Mouse (Mus musculus) erythroblast, embryonic 14.5 days (primary cell): ENCODE results near the gene Frmd4a. TPM values are rescaled to one million over a fixed set of nuclear protein-coding genes. Genes with fewer than 3 reads are reported as not detected.

Source experiments
- H3K27me3 ChIP-seq: 2 replicates; pipeline ENCODE4 v1.6.1; 2012; ENCODE audit warnings: inconsistent platforms; ENCODE audit not compliant: control insufficient read depth
- H3K36me3 ChIP-seq: 2 replicates; pipeline ENCODE4 v1.6.1; 2012; ENCODE audit warnings: mild to moderate bottlenecking, inconsistent platforms; ENCODE audit not compliant: control insufficient read depth
- H3K4me1 ChIP-seq: 2 replicates; pipeline ENCODE4 v1.6.1; 2012; ENCODE audit warnings: inconsistent platforms; ENCODE audit not compliant: control insufficient read depth
- H3K4me3 ChIP-seq: replicated peaks from 2 replicates; pipeline ENCODE3; 2012; ENCODE audit warnings: moderate library complexity, mild to moderate bottlenecking, inconsistent platforms
- H3K9me3 ChIP-seq: 2 replicates; pipeline ENCODE4 v1.6.1; 2012; ENCODE audit warnings: low read length, inconsistent platforms, mixed read lengths; ENCODE audit not compliant: control insufficient read depth
- GATA1 ChIP-seq: IDR thresholded peaks from 2 replicates; pipeline ENCODE4 v1.6.1; 2012; ENCODE audit warnings: low read length, inconsistent platforms, mixed read lengths
- TAL1 ChIP-seq: IDR thresholded peaks from 3 replicates; pipeline ENCODE4 v1.6.1; 2012; ENCODE audit warnings: low read length, inconsistent platforms, mixed read lengths
- polyA plus RNA-seq: library from polyadenylated mRNA; stranded (reverse); fragments of >175 nt; gene quantifications from 2 replicates; pipeline ENCODE4 v1.2.3, GENCODE M21; 2012

Frmd4a gene
- polyA plus RNA-seq: 4.2 and 5.0 TPM in 2 replicates

DNA sequence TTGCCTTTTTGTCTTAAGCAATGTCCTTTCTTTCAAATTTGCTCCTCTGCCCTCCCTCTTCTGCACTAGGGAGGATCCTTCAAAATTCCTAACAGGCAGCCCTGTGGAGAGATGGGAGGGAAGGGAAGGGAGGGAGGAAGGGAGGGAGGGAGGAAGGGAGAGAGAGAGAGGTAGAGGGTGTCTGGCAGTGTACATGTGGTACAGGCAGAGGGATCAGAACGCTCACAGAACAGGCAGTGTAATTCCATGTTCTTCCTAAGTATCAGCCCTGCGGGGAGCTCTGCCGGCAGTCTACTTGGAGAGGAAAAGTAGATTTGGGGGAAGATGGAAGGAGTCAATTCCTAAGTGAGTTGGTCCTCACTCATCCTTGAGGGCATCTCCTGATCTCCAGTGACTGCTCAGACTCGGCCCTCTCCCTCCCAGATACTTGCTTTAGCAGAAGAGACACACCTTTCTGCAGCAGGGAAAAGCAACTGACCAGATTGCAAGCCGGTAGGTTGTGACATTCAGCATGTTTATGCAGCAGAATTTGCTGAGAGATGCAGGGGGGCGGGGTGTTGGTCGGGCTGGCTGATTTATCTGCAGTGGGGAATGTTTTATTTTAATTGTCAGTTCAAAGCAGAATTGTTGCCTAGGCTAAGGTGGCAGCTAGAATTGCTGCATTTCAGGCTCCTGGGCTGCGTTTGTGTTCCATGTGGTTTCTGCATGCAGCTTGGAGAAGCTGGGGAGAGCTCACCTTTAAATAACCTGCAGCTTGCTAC is at the start of gene Frmd4a:
Frmd4a (plus strand) TSS at position 190 of the 761 bp plus-strand sequence.
- H3K36me3 ChIP-seq: no peaks in the 10 kb centered on the region
- no peak within 1 kb of the TSS for H3K4me3 ChIP-seq
- H3K4me1 ChIP-seq: no peaks in the 10 kb centered on the region
- no peaks in the 10 kb centered on the region for H3K27me3 ChIP-seq
- TF ChIP-seq GATA1 (no peak), TAL1 (no peak)
- no peaks in the 10 kb centered on the region for H3K9me3 ChIP-seq

- H3K27me3 ChIP-seq: no peaks in the 10 kb centered on the region
- H3K36me3 ChIP-seq: no peaks in the 10 kb centered on the region
- TF ChIP-seq TAL1: no peak
- H3K9me3 ChIP-seq: no peaks in the 10 kb centered on the region
- no peak overlapping the region for H3K4me3 ChIP-seq
- H3K4me1 ChIP-seq: no peaks in the 10 kb centered on the region
Observed at GRCm38 (mm10) chr2:3988876-3989275, 28.6 kb upstream of the Frmd4a start.

GRCm38 (mm10) chr2:3990431-3990830 is 27.1 kb upstream of the Frmd4a start:
- TF ChIP-seq TAL1 (no peak), GATA1 (no peak)
- no peaks in the 10 kb centered on the region for H3K27me3 ChIP-seq
- no peaks in the 10 kb centered on the region for H3K4me1 ChIP-seq
- H3K9me3 ChIP-seq: no peaks in the 10 kb centered on the region
- no peak overlapping the region for H3K4me3 ChIP-seq
- no peaks in the 10 kb centered on the region for H3K36me3 ChIP-seq

DNA sequence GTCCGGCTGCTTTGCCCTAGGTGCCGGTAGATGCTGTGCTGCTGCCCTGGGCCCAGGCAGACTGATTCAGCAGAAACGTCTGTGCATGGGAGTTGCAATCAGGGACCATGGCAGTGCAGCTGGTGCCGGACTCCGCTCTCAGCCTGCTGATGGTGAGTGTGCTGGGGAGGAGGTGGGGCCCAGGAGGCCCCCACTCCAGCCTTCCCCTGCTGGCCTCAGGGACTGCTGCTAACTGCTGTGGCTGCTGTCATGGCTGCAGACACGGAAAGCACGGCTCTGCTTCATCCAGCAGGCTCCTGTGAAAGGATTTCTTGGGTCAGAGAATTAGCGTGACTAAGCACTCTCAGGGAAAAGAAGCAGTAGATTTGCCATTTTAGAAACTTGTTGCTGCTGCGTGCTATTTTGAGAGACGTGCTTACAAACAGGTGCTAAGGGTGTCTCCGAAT is 937 bp downstream of the Frmd4a start:
- no peaks in the 10 kb centered on the region for H3K9me3 ChIP-seq
- no peak for TF ChIP-seq GATA1
- no peak for TF ChIP-seq TAL1

GRCm38 (mm10) chr2:4018909-4019308 is 1.4 kb downstream of the Frmd4a start:
- TF ChIP-seq GATA1 (no peak), TAL1 (no peak)
- Histone ChIP-seq H3K9me3 (no peaks in the 10 kb centered on the region), H3K27me3 (no peaks in the 10 kb centered on the region), H3K4me1 (no peaks in the 10 kb centered on the region), H3K36me3 (no peaks in the 10 kb centered on the region), H3K4me3 (no peak overlapping the region)

More for the DNA sequence above, 937 bp downstream of the Frmd4a start:
- no peaks in the 10 kb centered on the region for H3K4me1 ChIP-seq
- H3K36me3 ChIP-seq: no peaks in the 10 kb centered on the region
- H3K27me3 ChIP-seq: no peaks in the 10 kb centered on the region
- H3K4me3 ChIP-seq: no peak overlapping the region

GRCm38 (mm10) chr2:4024927-4025326 is 7.4 kb downstream of the Frmd4a start:
- Histone ChIP-seq H3K9me3 (no peaks in the 10 kb centered on the region), H3K27me3 (no peaks in the 10 kb centered on the region), H3K4me1 (no peaks in the 10 kb centered on the region), H3K4me3 (no peak overlapping the region), H3K36me3 (no peaks in the 10 kb centered on the region)
- TF ChIP-seq GATA1: no peak
- TF ChIP-seq TAL1: no peak

DNA sequence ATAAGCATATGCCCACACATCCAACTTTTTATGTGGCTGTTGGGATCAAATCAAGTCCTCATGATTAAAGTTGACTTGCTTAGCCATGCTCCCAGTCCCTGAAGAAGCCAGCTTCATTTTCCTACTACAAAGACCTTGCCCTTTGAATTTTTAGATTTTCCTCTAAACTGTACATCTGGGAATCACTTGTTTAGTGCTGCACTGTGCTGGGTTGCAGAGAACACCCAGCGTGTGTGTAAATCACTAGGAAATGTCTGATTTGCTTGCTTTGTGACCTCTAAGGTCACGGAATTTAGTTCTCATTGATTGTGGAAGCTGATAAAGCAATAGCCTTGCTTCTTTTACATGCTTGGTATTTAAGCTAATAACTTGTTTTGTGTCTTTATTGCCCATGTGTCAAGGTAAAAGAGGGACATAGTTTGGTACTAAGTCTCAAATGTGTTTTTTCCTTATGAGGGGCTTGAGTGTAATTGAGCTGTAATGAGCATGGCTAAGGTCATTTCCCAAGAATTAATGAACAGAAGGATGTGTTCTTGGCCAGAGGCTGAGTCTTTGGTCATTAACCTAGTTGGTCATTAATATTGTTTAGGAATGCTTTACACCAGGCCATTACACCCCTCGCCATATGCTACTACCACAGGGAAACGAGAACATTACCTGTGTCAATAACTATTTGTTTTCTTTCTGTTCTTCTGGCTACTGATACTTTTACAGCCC is 11.7 kb downstream of the Frmd4a start:
- no peak for TF ChIP-seq TAL1
- no peak for TF ChIP-seq GATA1
- Histone ChIP-seq H3K27me3 (no peaks in the 10 kb centered on the region), H3K4me3 (no peak overlapping the region), H3K36me3 (no peaks in the 10 kb centered on the region), H3K9me3 (no peaks in the 10 kb centered on the region), H3K4me1 (no peaks in the 10 kb centered on the region)

- Histone ChIP-seq H3K27me3 (no peaks in the 10 kb centered on the region), H3K4me1 (no peaks in the 10 kb centered on the region), H3K36me3 (no peaks in the 10 kb centered on the region), H3K4me3 (no peak overlapping the region), H3K9me3 (no peaks in the 10 kb centered on the region)
- no peak for TF ChIP-seq GATA1
- no peak for TF ChIP-seq TAL1
Observed at GRCm38 (mm10) chr2:4036153-4036589, 18.7 kb downstream of the Frmd4a start.

DNA sequence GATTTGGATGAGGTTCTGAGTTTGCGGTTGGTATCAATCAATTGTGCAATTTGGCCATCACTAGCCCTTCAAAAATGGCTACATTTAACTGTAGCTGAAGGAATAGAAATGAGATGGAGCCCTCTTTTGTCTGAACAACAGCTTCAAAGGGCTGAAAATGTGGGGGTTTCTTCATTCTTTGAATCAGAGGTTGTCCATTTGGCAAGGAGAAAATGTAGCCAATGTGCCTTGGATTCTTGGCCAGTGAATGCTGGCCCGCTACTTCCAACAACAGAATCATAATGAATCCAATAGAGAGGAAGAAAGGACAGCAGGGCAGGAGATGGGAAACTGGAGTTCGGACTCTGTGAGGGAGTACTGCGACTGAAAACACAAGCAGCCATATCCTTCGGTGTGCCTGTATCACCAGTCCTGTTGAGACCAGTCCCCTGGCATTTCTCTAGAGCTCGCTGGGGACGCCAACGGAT is 19.2 kb downstream of the Frmd4a start:
- H3K4me3 ChIP-seq: no peak overlapping the region
- H3K9me3 ChIP-seq: no peaks in the 10 kb centered on the region
- H3K27me3 ChIP-seq: no peaks in the 10 kb centered on the region
- no peaks in the 10 kb centered on the region for H3K4me1 ChIP-seq
- H3K36me3 ChIP-seq: no peaks in the 10 kb centered on the region
- no peak for TF ChIP-seq GATA1
- TF ChIP-seq TAL1: no peak
